Mouse (Mus musculus) midbrain, postnatal 0 days (tissue): ENCODE data around the gene Tmem156. TPM values are rescaled to one million over a fixed set of nuclear protein-coding genes. Genes with fewer than 3 reads are reported as not detected.
"Not testable (repeated sequence)": the region's sequence is repeated elsewhere in the genome, so short reads cannot be mapped to it uniquely, and the experiment has no call there.

Experiments
- ATAC-seq: fragments of 200-750 bp; cut with Nextera tagmentation; 2 replicates; pipeline ENCODE4 v1.8.0; 2017; ENCODE audit warnings: moderate number of reproducible peaks, mild to moderate bottlenecking, moderate TSS enrichment, moderate library complexity; ENCODE audit not compliant: low FRiP score
- DNase-seq: peaks from one replicate; pipeline ENCODE4 v3.0.0-alpha.2; 2015; ENCODE audit warnings: low spot score
- H3K27ac ChIP-seq: fragments of 300-500 bp; sonication (generic); 2 replicates; pipeline ENCODE4 v1.5.1; 2014; ENCODE audit warnings: low read depth, mild to moderate bottlenecking, low read length, mixed read lengths
- H3K27me3 ChIP-seq: fragments of 300-500 bp; sonication (generic); 2 replicates; pipeline ENCODE4 v1.6.1; 2014; ENCODE audit warnings: low read length, control low read depth, mixed read lengths; ENCODE audit not compliant: insufficient read depth
- H3K36me3 ChIP-seq: fragments of 300-500 bp; sonication (generic); 2 replicates; pipeline ENCODE4 v1.6.1; 2014; ENCODE audit warnings: low read length, control low read depth, mixed read lengths; ENCODE audit not compliant: insufficient read depth
- H3K4me1 ChIP-seq: fragments of 300-500 bp; sonication (generic); 2 replicates; pipeline ENCODE4 v1.6.1; 2014; ENCODE audit warnings: mild to moderate bottlenecking, control low read depth, antibody characterized with exemption, low read length, mixed read lengths; ENCODE audit not compliant: insufficient read depth
- H3K4me2 ChIP-seq: fragments of 300-500 bp; sonication (generic); 2 replicates; pipeline ENCODE4 v1.6.1; 2014; ENCODE audit warnings: low read depth, mild to moderate bottlenecking, low read length, mixed read lengths; ENCODE audit not compliant: poor library complexity, severe bottlenecking
- H3K4me3 ChIP-seq: fragments of 300-500 bp; sonication (generic); 2 replicates; pipeline ENCODE4 v1.5.1; 2014; ENCODE audit warnings: low read depth, mild to moderate bottlenecking, low read length, moderate library complexity
- H3K9ac ChIP-seq: fragments of 300-500 bp; sonication (generic); replicated peaks from 2 replicates; pipeline ENCODE4 v1.6.1; 2014; ENCODE audit warnings: mild to moderate bottlenecking, low read length, moderate library complexity, mixed read lengths; ENCODE audit not compliant: poor library complexity, severe bottlenecking
- H3K9me3 ChIP-seq: fragments of 300-500 bp; sonication (generic); 2 replicates; pipeline ENCODE4 v1.6.1; 2016; ENCODE audit warnings: low read length, control low read depth
- CTCF ChIP-seq: IDR thresholded peaks from 2 replicates; pipeline ENCODE4 v1.5.1; 2016; ENCODE audit warnings: antibody characterized with exemption, mild to moderate bottlenecking
- WGBS: fragments of 180-500 bp; shearing (Covaris S2); extraction: QIAGEN DNeasy Blood & Tissue Kit; methylation state at CpG from one replicate; pipeline ENCODE4 v1.1.7; 2014; 5-methylcytosine and 5-hydroxymethylcytosine counted together
- polyA plus RNA-seq: library from polyadenylated mRNA; unstranded; fragments of >200 nt; fragmentation: Nextera tagmentation; extraction: Ambion mirVana; gene quantifications from 2 replicates; pipeline ENCODE4 v1.2.1, GENCODE M21; 2015
- total RNA-seq: library from RNA; depleted of rRNA; stranded (reverse); fragments of >200 nt; gene quantifications from 2 replicates; pipeline ENCODE4 v1.2.3, GENCODE M21; 2014

The Tmem156 gene
- total and polyA plus RNA-seq, 2 experiments from 2014 or later, result 0.23 TPM; not detected in 1

- H3K9ac ChIP-seq, result no peak overlapping the region
- no peaks in the 10 kb centered on the region for H3K9me3 ChIP-seq
- no peak overlapping the region for H3K4me2 ChIP-seq
- H3K4me1 ChIP-seq, result no peaks in the 10 kb centered on the region
- ATAC-seq, result no peak
- H3K27me3 ChIP-seq, result no peaks in the 10 kb centered on the region
- 89% methylated on average over 2 of the region's 2 CpGs for WGBS
- no peaks in the 10 kb centered on the region for H3K36me3 ChIP-seq
- no peak for TF ChIP-seq CTCF
- H3K27ac ChIP-seq, result no peak overlapping the region
- H3K4me3 ChIP-seq, result no peak overlapping the region
- DNase-seq, result no peak
Observed at GRCm38 (mm10) chr5:65128481-65128880, 36.5 kb upstream of the Tmem156 start.

GRCm38 (mm10) chr5:65126137-65126536 is 34.2 kb upstream of the Tmem156 start:
- peak; percentile 25 for TF ChIP-seq CTCF
- ATAC-seq, result no peak
- Histone ChIP-seq H3K36me3 (no peaks in the 10 kb centered on the region), H3K4me2 (no peak overlapping the region), H3K9ac (no peak overlapping the region), H3K27ac (no peak overlapping the region), H3K4me3 (no peak overlapping the region), H3K4me1 (no peaks in the 10 kb centered on the region), H3K9me3 (no peaks in the 10 kb centered on the region), H3K27me3 (no peaks in the 10 kb centered on the region)
- WGBS, result 100% methylated on average over 1 of the region's 1 CpGs
- no peak for DNase-seq

- Histone ChIP-seq H3K4me1 (no peaks in the 10 kb centered on the region), H3K4me3 (no peak overlapping the region), H3K9me3 (no peaks in the 10 kb centered on the region), H3K27me3 (no peaks in the 10 kb centered on the region), H3K27ac (no peak overlapping the region), H3K4me2 (no peak overlapping the region), H3K9ac (no peak overlapping the region), H3K36me3 (no peaks in the 10 kb centered on the region)
- DNase-seq, result no peak
- no peak for TF ChIP-seq CTCF
- 86% methylated on average over 3 of the region's 3 CpGs for WGBS
- no peak for ATAC-seq
Observed at GRCm38 (mm10) chr5:65122616-65123015, 30.7 kb upstream of the Tmem156 start.

GRCm38 (mm10) chr5:65119918-65120317 is 28.0 kb upstream of the Tmem156 start:
- TF ChIP-seq CTCF, result no peak
- H3K4me1 ChIP-seq, result no peaks in the 10 kb centered on the region
- no peaks in the 10 kb centered on the region for H3K27me3 ChIP-seq
- H3K9ac ChIP-seq, result no peak overlapping the region
- H3K27ac ChIP-seq, result no peak overlapping the region
- no peak overlapping the region for H3K4me3 ChIP-seq
- no peaks in the 10 kb centered on the region for H3K36me3 ChIP-seq
- no peak for ATAC-seq
- no peak for DNase-seq
- H3K4me2 ChIP-seq, result no peak overlapping the region
- no peaks in the 10 kb centered on the region for H3K9me3 ChIP-seq
- WGBS, result 67% methylated on average over 3 of the region's 3 CpGs

- Histone ChIP-seq H3K27ac (no peak overlapping the region), H3K4me3 (no peak overlapping the region), H3K4me1 (no peaks in the 10 kb centered on the region), H3K4me2 (no peak overlapping the region), H3K9me3 (no peaks in the 10 kb centered on the region), H3K9ac (no peak overlapping the region), H3K36me3 (no peaks in the 10 kb centered on the region), H3K27me3 (no peaks in the 10 kb centered on the region)
- WGBS, result 86% methylated on average over 1 of the region's 1 CpGs
- ATAC-seq (no peak), DNase-seq (no peak)
- TF ChIP-seq CTCF, result no peak
Observed at GRCm38 (mm10) chr5:65119495-65119894, 27.6 kb upstream of the Tmem156 start.

GRCm38 (mm10) chr5:65116789-65117188 is 24.9 kb upstream of the Tmem156 start:
- DNase-seq, result no peak
- H3K4me3 ChIP-seq, result no peak overlapping the region
- no peak overlapping the region for H3K4me2 ChIP-seq
- H3K4me1 ChIP-seq, result no peaks in the 10 kb centered on the region
- no peaks in the 10 kb centered on the region for H3K9me3 ChIP-seq
- no peak for ATAC-seq
- no peaks in the 10 kb centered on the region for H3K36me3 ChIP-seq
- H3K9ac ChIP-seq, result no peak overlapping the region
- TF ChIP-seq CTCF, result no peak
- 94% methylated on average over 2 of the region's 2 CpGs for whole genome bisulfite sequencing
- no peaks in the 10 kb centered on the region for H3K27me3 ChIP-seq
- H3K27ac ChIP-seq, result no peak overlapping the region

- Histone ChIP-seq H3K4me3 (no peak overlapping the region), H3K9ac (no peak overlapping the region), H3K4me1 (no peaks in the 10 kb centered on the region), H3K27ac (no peak overlapping the region), H3K9me3 (no peaks in the 10 kb centered on the region), H3K27me3 (no peaks in the 10 kb centered on the region), H3K4me2 (no peak overlapping the region), H3K36me3 (no peaks in the 10 kb centered on the region)
- WGBS, result 89% methylated on average over 6 of the region's 6 CpGs
- no peak for TF ChIP-seq CTCF
- ATAC-seq, result no peak
- no peak for DNase-seq
Observed at GRCm38 (mm10) chr5:65113323-65113722, 21.4 kb upstream of the Tmem156 start.

GRCm38 (mm10) chr5:65112225-65112624 is 20.3 kb upstream of the Tmem156 start:
- WGBS, result 81% methylated on average over 3 of the region's 3 CpGs
- H3K27me3 ChIP-seq, H3K4me3 ChIP-seq, H3K4me1 ChIP-seq, H3K27ac ChIP-seq, H3K4me2 ChIP-seq, H3K9me3 ChIP-seq, ATAC-seq, H3K9ac ChIP-seq, H3K36me3 ChIP-seq, DNase-seq: not testable (repeated sequence)
